Mouse (Mus musculus): ENCODE results near the gene Scmh1.

DNA sequence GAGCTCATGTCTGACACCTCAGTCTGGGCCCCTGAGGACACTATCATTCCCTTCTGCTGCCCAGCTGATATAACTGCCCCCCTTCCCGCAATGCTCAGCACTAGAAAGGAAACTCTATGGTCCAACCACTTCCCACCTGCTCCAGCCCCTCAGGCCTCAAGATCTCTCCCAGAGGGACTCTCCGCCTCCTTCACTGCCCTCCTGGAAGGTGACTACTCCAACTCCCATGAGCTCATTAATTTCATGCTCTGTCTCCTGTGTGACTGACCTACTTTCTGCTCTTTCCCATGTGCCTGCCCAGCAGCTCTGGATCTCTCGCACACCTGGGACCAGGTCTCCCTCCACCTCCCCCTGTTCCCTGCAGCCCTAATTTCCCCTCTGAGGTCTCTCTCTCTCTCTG lies 32.2 kb upstream of the Scmh1 start:
- TF ChIP-seq CTCF (IDR thresholded peaks at IDR 0.05; ENCODE audit: insufficient read depth, low read length) (no peak), POLR2A (IDR thresholded peaks at IDR 0.05; ENCODE audit: borderline replicate concordance, extremely low read depth, low read depth, low read length) (no peak)
